Mouse (Mus musculus): ENCODE measurements at regions not wholly inside any gene's neighbourhood (a gene's known extent, or its start where the extent isn't known, plus 50 kb on each side); places are given as distances from the start of the nearest gene placed in this dataset.

GRCm38 (mm10) chr11:18821384-18821783 is 197.4 kb downstream of the Meis1 start:
- Histone ChIP-seq H3K27me3 (replicated peaks) (no peaks in the 10 kb centered on the region), H3K36me3 (replicated peaks; ENCODE audit: low read length) (no peaks in the 10 kb centered on the region), H3K9me3 (no peaks in the 10 kb centered on the region), H3K4me1 (no peaks in the 10 kb centered on the region), H3K4me3 (replicated peaks) (no peak overlapping the region)
- TF ChIP-seq GATA1 (IDR thresholded peaks at IDR 0.05; ENCODE audit: borderline replicate concordance, low read length) (no peak), FLI1 (IDR thresholded peaks at IDR 0.05; ENCODE audit: low read length) (no peak)

GRCm38 (mm10) chr11:18814110-18814509 is 204.7 kb downstream of the Meis1 start:
- no peaks in the 10 kb centered on the region for H3K4me1 ChIP-seq
- H3K27me3 ChIP-seq (replicated peaks): no peaks in the 10 kb centered on the region
- TF ChIP-seq GATA1 (IDR thresholded peaks at IDR 0.05; ENCODE audit: borderline replicate concordance, low read length): no peak
- no peak for TF ChIP-seq FLI1 (IDR thresholded peaks at IDR 0.05; ENCODE audit: low read length)
- H3K36me3 ChIP-seq (replicated peaks; ENCODE audit: low read length): no peaks in the 10 kb centered on the region
- no peaks in the 10 kb centered on the region for H3K9me3 ChIP-seq
- no peak overlapping the region for H3K4me3 ChIP-seq (replicated peaks)

- Histone ChIP-seq H3K4me1 (no peaks in the 10 kb centered on the region), H3K27me3 (replicated peaks) (no peaks in the 10 kb centered on the region), H3K9me3 (no peaks in the 10 kb centered on the region), H3K4me3 (replicated peaks) (no peak overlapping the region), H3K36me3 (replicated peaks; ENCODE audit: low read length) (no peaks in the 10 kb centered on the region)
- no peak for TF ChIP-seq GATA1 (IDR thresholded peaks at IDR 0.05; ENCODE audit: borderline replicate concordance, low read length)
- no peak for TF ChIP-seq FLI1 (IDR thresholded peaks at IDR 0.05; ENCODE audit: low read length)
Measured at GRCm38 (mm10) chr11:18767479-18767878, 251.3 kb downstream of the Meis1 start.

- Histone ChIP-seq H3K4me1 (no peaks in the 10 kb centered on the region), H3K9me3 (no peaks in the 10 kb centered on the region), H3K36me3 (replicated peaks; ENCODE audit: low read length) (no peaks in the 10 kb centered on the region), H3K4me3 (replicated peaks) (no peak overlapping the region), H3K27me3 (replicated peaks) (no peaks in the 10 kb centered on the region)
- no peak for TF ChIP-seq FLI1 (IDR thresholded peaks at IDR 0.05; ENCODE audit: low read length)
- TF ChIP-seq GATA1 (IDR thresholded peaks at IDR 0.05; ENCODE audit: borderline replicate concordance, low read length): no peak
Measured at GRCm38 (mm10) chr11:18766458-18767016, 252.2 kb downstream of the Meis1 start.

GRCm38 (mm10) chr11:18758591-18759074 is 260.2 kb downstream of the Meis1 start:
- H3K27me3 ChIP-seq (replicated peaks): peaks cover 5% of the 10 kb centered on the region
- no peaks in the 10 kb centered on the region for H3K4me1 ChIP-seq
- no peak for TF ChIP-seq FLI1 (IDR thresholded peaks at IDR 0.05; ENCODE audit: low read length)
- no peak for TF ChIP-seq GATA1 (IDR thresholded peaks at IDR 0.05; ENCODE audit: borderline replicate concordance, low read length)
- H3K9me3 ChIP-seq: no peaks in the 10 kb centered on the region
- no peaks in the 10 kb centered on the region for H3K36me3 ChIP-seq (replicated peaks; ENCODE audit: low read length)
- H3K4me3 ChIP-seq (replicated peaks): no peak overlapping the region

- Histone ChIP-seq H3K4me1 (no peaks in the 10 kb centered on the region), H3K4me3 (replicated peaks) (no peak overlapping the region), H3K27me3 (replicated peaks) (peaks cover 5% of the 10 kb centered on the region), H3K9me3 (no peaks in the 10 kb centered on the region), H3K36me3 (replicated peaks; ENCODE audit: low read length) (no peaks in the 10 kb centered on the region)
- TF ChIP-seq FLI1 (IDR thresholded peaks at IDR 0.05; ENCODE audit: low read length) (no peak), GATA1 (IDR thresholded peaks at IDR 0.05; ENCODE audit: borderline replicate concordance, low read length) (no peak)
Measured at GRCm38 (mm10) chr11:18756576-18756975, 262.2 kb downstream of the Meis1 start.

- Histone ChIP-seq H3K36me3 (replicated peaks; ENCODE audit: low read length) (no peaks in the 10 kb centered on the region), H3K4me3 (replicated peaks) (no peak overlapping the region), H3K9me3 (no peaks in the 10 kb centered on the region), H3K27me3 (replicated peaks) (peaks cover 7% of the 10 kb centered on the region), H3K4me1 (no peaks in the 10 kb centered on the region)
- TF ChIP-seq FLI1 (IDR thresholded peaks at IDR 0.05; ENCODE audit: low read length) (no peak), GATA1 (IDR thresholded peaks at IDR 0.05; ENCODE audit: borderline replicate concordance, low read length) (no peak)
Measured at GRCm38 (mm10) chr11:18754732-18755525, 263.9 kb downstream of the Meis1 start.

- TF ChIP-seq GATA1 (IDR thresholded peaks at IDR 0.05; ENCODE audit: borderline replicate concordance, low read length): no peak
- no peak for TF ChIP-seq FLI1 (IDR thresholded peaks at IDR 0.05; ENCODE audit: low read length)
- Histone ChIP-seq H3K4me1 (no peaks in the 10 kb centered on the region), H3K27me3 (replicated peaks) (peaks cover 10% of the 10 kb centered on the region), H3K36me3 (replicated peaks; ENCODE audit: low read length) (no peaks in the 10 kb centered on the region), H3K4me3 (replicated peaks) (no peak overlapping the region), H3K9me3 (no peaks in the 10 kb centered on the region)
Measured at GRCm38 (mm10) chr11:18753856-18754255, 264.9 kb downstream of the Meis1 start.

- no peaks in the 10 kb centered on the region for H3K9me3 ChIP-seq
- H3K27me3 ChIP-seq (replicated peaks): peaks cover 10% of the 10 kb centered on the region
- no peak for TF ChIP-seq FLI1 (IDR thresholded peaks at IDR 0.05; ENCODE audit: low read length)
- no peak for TF ChIP-seq GATA1 (IDR thresholded peaks at IDR 0.05; ENCODE audit: borderline replicate concordance, low read length)
- H3K4me3 ChIP-seq (replicated peaks): no peak overlapping the region
- H3K36me3 ChIP-seq (replicated peaks; ENCODE audit: low read length): no peaks in the 10 kb centered on the region
- no peaks in the 10 kb centered on the region for H3K4me1 ChIP-seq
Measured at GRCm38 (mm10) chr11:18753246-18753645, 265.5 kb downstream of the Meis1 start.

- TF ChIP-seq FLI1 (IDR thresholded peaks at IDR 0.05; ENCODE audit: low read length): no peak
- TF ChIP-seq GATA1 (IDR thresholded peaks at IDR 0.05; ENCODE audit: borderline replicate concordance, low read length): no peak
- Histone ChIP-seq H3K4me3 (replicated peaks) (no peak overlapping the region), H3K36me3 (replicated peaks; ENCODE audit: low read length) (no peaks in the 10 kb centered on the region), H3K27me3 (replicated peaks) (peaks cover 10% of the 10 kb centered on the region), H3K9me3 (no peaks in the 10 kb centered on the region), H3K4me1 (no peaks in the 10 kb centered on the region)
Measured at GRCm38 (mm10) chr11:18752512-18752911, 266.3 kb downstream of the Meis1 start.

Measured in megakaryocyte, embryonic 14.5 days (primary cell).